Mouse (Mus musculus) right cerebral cortex, postnatal 36 days (tissue): ENCODE measurements around the gene Gstp1.
"Not testable (repeated sequence)": the region's sequence is repeated elsewhere in the genome, so short reads cannot be mapped to it uniquely, and the experiment has no call there.

Source experiments
- DNase-seq, 2 experiments: peaks; one replicate each; pipeline ENCODE4 v3.0.0; 2022; ENCODE audit warnings: low spot score in 2 of 2, mixed read lengths in 1 of 2

Gstp1 gene

GRCm38 (mm10) chr19:4037154-4037787 lies 514 bp downstream of the Gstp1 start:
- not testable (repeated sequence) for DNase-seq

GRCm38 (mm10) chr19:4036327-4037045 lies 1.3 kb downstream of the Gstp1 start:
- no peak for DNase-seq

GRCm38 (mm10) chr19:4033742-4034141 lies 4.0 kb downstream of the Gstp1 start:
- DNase-seq: no peak

DNA sequence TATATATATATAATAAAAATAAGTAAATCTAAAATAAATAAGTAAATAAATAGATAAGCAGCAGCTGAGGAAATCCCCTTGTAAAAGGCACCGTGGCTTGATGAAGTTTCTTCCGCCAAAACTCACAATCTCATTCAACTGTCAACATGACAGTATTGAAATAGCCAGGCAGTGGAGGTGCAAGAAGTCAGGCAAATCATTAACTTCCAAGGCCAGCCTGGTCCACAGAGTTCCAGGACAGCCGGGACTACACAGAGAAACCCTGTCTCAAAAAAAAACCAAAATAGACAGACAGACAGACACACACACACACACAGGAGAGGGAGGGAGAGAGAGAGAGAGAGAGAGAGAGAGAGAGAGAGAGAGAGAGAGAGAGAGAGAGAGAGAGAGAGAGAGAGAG lies 4.5 kb downstream of the Gstp1 start:
- DNase-seq: no peak

- DNase-seq: no peak
Observed at GRCm38 (mm10) chr19:4032668-4033067, 5.1 kb downstream of the Gstp1 start.

DNA sequence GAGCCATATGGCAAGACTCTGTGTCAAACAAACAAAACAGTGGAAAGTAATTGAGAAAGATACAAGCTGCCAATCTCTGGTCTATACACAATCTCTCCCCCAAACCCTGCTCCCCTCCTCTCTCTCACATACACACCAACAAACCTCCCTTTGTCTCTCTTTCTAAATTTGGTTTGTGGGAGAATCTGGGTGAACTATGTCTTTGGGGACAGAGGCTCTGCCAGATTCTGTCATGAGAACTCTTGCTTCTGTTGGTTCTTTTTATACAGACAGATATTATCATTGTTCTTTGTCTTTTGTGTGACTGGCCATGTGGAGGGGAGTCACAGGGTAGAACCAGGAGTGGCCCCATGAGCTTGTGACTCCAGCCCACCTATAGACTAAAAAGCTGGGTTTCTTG lies 10.2 kb downstream of the Gstp1 start:
- DNase-seq: no peak

DNA sequence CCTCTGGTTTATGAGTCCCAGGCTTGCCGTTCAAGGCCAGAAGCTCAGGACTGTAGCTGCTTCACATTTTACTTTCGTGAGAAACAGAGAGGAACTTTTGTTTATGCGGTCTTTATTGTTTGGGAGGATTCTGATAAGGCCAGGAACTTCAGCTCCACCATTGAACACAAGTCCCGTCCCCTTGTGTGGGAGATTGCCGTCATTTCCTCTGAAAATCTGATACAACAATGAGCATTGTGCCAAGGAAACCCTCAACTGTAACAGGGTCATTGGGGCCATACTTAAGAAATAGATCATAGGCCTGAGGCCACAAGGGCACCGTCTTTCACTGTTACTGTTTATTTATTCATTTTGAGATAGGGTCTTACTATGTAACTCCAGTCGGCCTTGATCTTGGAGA lies 14.6 kb downstream of the Gstp1 start:
- no peak for DNase-seq

DNA sequence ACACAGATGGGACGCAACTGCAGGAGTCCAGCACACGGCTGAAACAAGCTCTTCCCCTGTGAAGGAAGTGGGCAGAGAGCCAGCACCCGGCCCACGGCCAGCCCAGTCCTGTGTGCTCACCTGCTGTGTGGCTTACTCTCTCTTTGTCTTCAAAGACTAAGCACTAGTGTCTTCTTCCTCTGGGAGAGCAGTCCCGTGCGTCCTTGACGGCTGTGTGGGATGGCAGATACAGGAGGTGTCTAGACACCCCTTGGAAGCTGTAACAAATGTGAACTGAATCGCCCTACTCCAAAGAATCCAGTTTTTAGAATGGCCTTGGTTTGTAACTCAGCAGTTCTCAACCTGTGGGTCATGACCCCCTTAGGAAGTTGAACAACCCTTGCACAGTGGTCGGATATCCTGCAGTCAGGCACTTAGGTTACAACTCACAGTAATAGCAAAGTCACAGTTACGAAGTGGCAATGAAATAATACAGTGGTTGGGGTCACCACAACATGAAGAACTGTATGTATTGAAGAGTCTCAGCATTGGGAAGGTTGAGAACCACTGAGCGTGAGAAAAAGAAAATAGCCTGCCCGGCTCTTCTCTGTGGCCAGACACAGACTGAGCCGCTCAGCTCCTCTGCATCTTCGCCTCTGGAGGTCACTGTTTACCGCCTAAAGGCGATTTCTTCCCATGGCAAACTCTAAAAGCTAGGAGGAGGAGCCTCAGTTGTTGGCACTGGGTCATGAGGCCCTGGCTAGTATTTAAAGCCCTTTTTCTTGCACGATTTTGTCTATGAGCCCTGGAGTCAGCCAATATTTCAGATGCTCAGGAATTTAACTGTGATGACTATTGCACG lies 18.8 kb downstream of the Gstp1 start:
- peak; percentile 50 to 59 for DNase-seq

DNA sequence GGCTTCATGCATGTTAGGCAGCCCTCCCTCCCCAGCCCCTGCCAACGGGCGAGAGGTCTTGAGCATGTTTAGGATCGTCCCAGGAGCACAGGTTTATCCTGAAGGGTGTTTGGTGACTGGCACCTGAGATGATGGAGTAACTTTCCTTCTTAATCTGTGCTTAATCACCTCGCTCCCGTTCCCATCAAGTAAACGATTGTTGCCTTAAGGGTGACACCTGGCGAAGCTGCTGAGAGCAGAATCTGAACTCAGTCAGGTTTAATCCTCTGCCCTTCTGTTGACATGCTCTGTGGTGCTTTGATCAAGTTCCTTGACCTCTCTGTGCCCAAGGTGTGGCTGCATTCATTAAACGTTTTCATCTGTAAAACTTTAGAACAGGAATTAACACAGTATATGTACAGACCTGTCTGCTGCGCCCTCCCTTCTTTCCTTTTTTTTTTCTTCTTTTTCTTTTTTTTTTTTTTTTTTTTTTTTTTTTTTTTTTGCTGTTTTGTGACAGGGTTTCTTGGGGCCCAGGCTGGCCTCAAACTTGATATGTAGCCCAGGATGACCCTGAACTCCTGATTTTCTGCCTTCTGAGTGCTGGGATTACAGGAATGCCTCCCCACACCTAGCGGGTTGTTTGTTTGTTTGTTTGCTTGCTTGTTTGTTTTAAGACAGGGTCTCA lies 19.7 kb downstream of the Gstp1 start:
- no peak for DNase-seq

- no peak for DNase-seq
Observed at GRCm38 (mm10) chr19:4015635-4016034, 22.1 kb downstream of the Gstp1 start.

DNA sequence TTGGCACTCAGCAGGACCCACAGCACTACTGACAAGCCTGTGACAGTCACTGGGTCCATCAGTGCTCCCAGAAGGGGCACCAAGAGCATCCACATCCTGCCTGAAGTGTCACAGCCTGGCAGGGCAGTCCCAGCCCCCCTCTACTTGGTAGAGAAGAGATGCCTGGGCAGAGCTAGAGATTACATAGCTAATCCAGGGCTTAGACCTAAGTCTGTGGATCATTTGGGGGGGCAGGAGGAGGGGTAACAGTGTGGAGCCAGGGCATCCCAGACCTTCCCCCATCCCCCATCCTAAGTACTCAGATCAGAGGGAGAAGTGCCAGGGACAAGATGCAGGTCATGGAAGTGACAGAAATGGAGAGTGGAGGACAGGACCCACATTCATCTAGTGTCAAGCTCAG lies 23.0 kb downstream of the Gstp1 start:
- no peak for DNase-seq

DNA sequence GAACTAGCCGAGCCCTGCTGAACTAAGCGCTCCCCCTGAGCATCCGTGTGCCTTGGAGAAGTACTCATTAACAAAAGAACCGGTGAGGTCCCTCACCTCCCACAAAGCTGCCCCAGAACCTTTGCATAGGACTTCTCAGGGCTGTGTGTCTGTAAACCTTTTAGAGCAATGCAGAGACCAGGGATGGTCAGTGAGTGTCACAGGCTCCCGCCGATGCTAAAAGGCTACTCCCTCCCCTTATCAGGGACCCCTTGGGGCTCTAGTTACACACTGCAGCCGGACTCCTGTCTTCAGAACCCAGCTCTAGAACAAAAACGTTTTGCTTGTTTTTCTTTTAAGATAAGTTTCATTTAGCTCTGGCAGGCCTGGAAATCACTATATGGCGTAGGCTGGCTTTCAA lies 24.7 kb downstream of the Gstp1 start:
- no peak for DNase-seq

DNA sequence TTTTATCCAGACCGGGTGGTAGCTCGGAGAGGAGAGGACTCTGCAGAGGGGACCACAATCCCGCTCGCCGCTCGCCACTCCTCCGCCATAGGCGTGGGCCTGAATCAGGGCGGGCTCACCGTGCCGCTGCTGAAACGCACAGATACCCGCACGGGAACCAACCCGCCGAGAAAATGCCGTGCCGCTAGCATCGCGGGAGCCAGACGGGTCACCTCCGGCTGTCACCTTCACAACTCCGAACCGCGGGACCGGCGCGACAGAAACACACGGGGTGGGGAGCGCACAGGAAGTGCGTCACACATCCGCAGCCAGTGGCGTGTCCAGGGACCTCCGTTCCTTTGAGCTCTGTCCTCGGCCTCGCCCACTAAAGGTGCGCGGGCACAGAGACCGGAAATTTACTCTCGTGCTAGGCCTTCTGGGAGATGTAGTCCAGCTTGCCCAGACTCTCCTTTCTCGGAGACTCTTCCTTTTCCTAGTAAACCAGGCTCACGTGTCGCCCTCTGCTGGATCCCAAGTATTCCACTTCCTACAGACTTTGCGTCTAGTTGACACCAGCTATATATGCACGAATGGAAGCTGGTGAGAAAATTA lies 25.3 kb downstream of the Gstp1 start, which contains the start of gene Ndufv1:
Gene Ndufv1 (minus strand): TSS at position 375 of the 591 bp plus-strand sequence.
- peak; percentile 98 to 99 for DNase-seq

DNA sequence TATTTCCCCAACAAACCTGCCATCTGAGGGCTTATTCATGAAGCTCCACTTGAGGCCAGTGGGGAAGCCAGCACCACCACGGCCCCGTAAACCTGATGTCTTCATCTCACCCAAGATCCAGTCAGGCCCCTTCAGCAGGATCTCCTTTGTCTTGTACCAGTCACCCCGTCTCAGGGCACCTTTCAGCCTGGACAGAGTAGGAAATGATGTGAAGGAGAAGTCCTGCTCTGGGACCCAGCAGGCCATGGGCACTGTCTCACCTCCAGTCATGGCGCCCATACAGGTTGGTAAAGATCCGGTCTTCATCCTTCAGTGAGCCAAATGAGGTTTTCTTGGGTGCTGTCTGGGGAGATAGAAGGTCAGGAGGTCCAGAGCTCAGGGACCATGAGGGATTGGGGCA lies 26.7 kb downstream of the Gstp1 start:
- DNase-seq: no peak

GRCm38 (mm10) chr19:4005971-4006370 lies 31.8 kb downstream of the Gstp1 start:
- no peak for DNase-seq

DNA sequence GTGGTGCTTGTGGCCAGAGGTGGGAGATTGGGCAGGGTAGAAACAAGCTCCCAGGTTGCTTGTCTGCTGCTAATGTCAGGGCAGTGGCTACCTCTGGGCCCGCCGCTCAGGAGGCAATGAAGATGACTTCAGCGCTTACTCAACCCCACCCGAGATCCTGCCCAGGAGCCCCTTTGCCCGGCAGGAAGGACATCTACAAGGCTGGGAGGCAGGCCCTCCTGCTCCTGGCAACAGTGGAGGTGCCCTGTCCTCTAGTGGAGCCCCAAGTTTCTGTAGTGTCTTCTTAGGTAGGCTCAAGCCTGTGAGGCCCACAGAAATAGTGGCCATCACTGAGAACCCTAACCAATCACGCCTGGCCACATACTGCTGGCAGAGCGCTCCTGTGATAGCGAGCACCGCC lies 32.7 kb downstream of the Gstp1 start:
- DNase-seq: no peak

GRCm38 (mm10) chr19:4004331-4004730 lies 33.5 kb downstream of the Gstp1 start:
- no peak for DNase-seq

DNA sequence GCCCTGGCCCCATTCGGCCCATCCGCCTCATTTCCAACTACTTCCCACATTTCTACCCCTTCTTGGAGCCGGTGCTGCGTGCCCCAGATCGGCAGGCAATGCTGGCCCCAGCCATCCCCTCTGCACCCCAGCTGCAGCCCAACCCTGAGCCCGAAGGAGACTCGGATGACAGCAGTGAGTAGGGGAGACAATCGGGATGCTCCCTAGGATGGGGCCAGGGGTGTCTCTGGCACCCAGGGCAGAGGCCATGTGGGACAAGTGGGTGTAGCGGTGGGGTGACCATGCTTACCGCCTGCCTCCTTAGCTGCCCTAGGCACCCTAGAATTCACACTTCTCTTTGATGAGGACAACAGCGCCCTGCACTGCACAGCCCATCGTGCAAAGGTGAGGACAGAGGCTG lies 34.1 kb downstream of the Gstp1 start:
- no peak for DNase-seq

- DNase-seq: no peak
Observed at GRCm38 (mm10) chr19:4003112-4003511, 34.7 kb downstream of the Gstp1 start, which contains the start of gene Doc2g. TSS of gene Doc2g (plus strand) at chr19:4003313.

DNA sequence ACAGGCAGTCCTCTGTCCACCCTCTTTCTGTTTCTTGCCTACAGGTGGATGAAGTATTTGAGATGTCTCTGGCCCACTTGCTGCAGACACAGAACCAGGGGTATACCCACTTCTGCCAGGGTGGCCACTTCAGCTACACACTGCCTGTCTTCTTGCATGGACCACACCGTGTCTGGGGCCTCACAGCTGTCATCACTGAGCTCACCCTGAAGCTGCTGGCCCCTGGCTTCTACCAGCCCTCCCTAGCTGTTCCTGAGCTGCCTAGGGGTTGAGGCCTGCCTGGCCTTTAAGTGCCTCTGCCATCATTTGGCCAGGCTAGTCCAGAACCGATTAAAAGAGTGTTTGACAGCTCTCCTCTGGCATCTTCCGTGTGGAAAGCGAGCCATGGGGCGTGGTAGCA lies 36.0 kb downstream of the Gstp1 start:
- no peak for DNase-seq

- no peak for DNase-seq
Observed at GRCm38 (mm10) chr19:4000949-4001525, 36.7 kb downstream of the Gstp1 start.
